Mouse (Mus musculus): ENCODE results near the gene H2-Eb2.

- no peak for TF ChIP-seq ZNF384 (IDR thresholded peaks at IDR 0.05; ENCODE audit: low read depth, low read length)
- no peak for TF ChIP-seq ZC3H11A (IDR thresholded peaks at IDR 0.05; ENCODE audit: borderline replicate concordance, low read depth, low read length)
- TF ChIP-seq CHD2 (IDR thresholded peaks at IDR 0.05; ENCODE audit: low read depth, low read length), result no peak
- no peak for TF ChIP-seq HCFC1 (IDR thresholded peaks at IDR 0.05; ENCODE audit: borderline replicate concordance, insufficient read depth, low read length)
Observed at GRCm38 (mm10) chr17:34331200-34331599, 5.7 kb downstream of the H2-Eb2 start.
